Mouse (Mus musculus): Measurements from ENCODE around the gene Thap2.

The Thap2 gene

GRCm38 (mm10) chr10:115384221-115385017, at the start of gene Thap2, which contains the start of gene Zfc3h1:
Gene Thap2 (minus strand): TSS chr10:115384443.
Gene Zfc3h1 (plus strand): TSS chr10:115384959.
- peak; percentile 99 for DNase-seq (ENCODE audit: low read depth, low spot score)

- no peak for DNase-seq (ENCODE audit: low read depth, low spot score)
Observed at GRCm38 (mm10) chr10:115425351-115425750, 41.1 kb upstream of the Thap2 start.

GRCm38 (mm10) chr10:115421976-115422375, 37.7 kb upstream of the Thap2 start:
- DNase-seq (ENCODE audit: low read depth, low spot score): no peak

- no peak for DNase-seq (ENCODE audit: low read depth, low spot score)
Observed at GRCm38 (mm10) chr10:115414056-115414455, 29.8 kb upstream of the Thap2 start.

GRCm38 (mm10) chr10:115413496-115413895, 29.3 kb upstream of the Thap2 start:
- no peak for DNase-seq (ENCODE audit: low read depth, low spot score)

GRCm38 (mm10) chr10:115406393-115406792, 22.1 kb upstream of the Thap2 start:
- peak; percentile 52 for DNase-seq (ENCODE audit: low read depth, low spot score)

- no peak for DNase-seq (ENCODE audit: low read depth, low spot score)
Observed at GRCm38 (mm10) chr10:115391896-115392295, 7.7 kb upstream of the Thap2 start.

- no peak for DNase-seq (ENCODE audit: low read depth, low spot score)
Observed at GRCm38 (mm10) chr10:115391076-115391475, 6.8 kb upstream of the Thap2 start.

GRCm38 (mm10) chr10:115387891-115388290, 3.6 kb upstream of the Thap2 start:
- DNase-seq (ENCODE audit: low read depth, low spot score): no peak

- no peak for DNase-seq (ENCODE audit: low read depth, low spot score)
Observed at GRCm38 (mm10) chr10:115385018-115386002, 1.1 kb upstream of the Thap2 start.

- DNase-seq (ENCODE audit: low read depth, low spot score): peak; percentile 12
Observed at GRCm38 (mm10) chr10:115383644-115384220, 511 bp downstream of the Thap2 start.

- no peak for DNase-seq (ENCODE audit: low read depth, low spot score)
Observed at GRCm38 (mm10) chr10:115382846-115383643, 1.2 kb downstream of the Thap2 start.

- DNase-seq (ENCODE audit: low read depth, low spot score): no peak
Observed at GRCm38 (mm10) chr10:115381506-115382084, 2.6 kb downstream of the Thap2 start.

- no peak for DNase-seq (ENCODE audit: low read depth, low spot score)
Observed at GRCm38 (mm10) chr10:115363151-115363550, 21.1 kb downstream of the Thap2 start.

- DNase-seq (ENCODE audit: low read depth, low spot score): no peak
Observed at GRCm38 (mm10) chr10:115362623-115362964, 21.6 kb downstream of the Thap2 start.

GRCm38 (mm10) chr10:115361840-115362622, 22.2 kb downstream of the Thap2 start, which contains the start of gene Tmem19:
Gene Tmem19 (minus strand): TSS chr10:115362501.
- DNase-seq (ENCODE audit: low read depth, low spot score): peak; percentile 91

- DNase-seq (ENCODE audit: low read depth, low spot score): no peak
Observed at GRCm38 (mm10) chr10:115359066-115359465, 25.2 kb downstream of the Thap2 start.

- DNase-seq (ENCODE audit: low read depth, low spot score): no peak
Observed at GRCm38 (mm10) chr10:115358216-115358919, 25.9 kb downstream of the Thap2 start.

- no peak for DNase-seq (ENCODE audit: low read depth, low spot score)
Observed at GRCm38 (mm10) chr10:115356106-115356505, 28.1 kb downstream of the Thap2 start.
